Mouse (Mus musculus) monocyte, adult 59 days (primary cell): ENCODE data around the gene Abcc12. TPM values are rescaled to one million over a fixed set of nuclear protein-coding genes. Genes with fewer than 3 reads are reported as not detected.

Experiments
- total RNA-seq, 2 experiments: library from RNA; stranded (reverse); gene quantifications; one replicate each; pipeline ENCODE4 v1.2.4; 2023

Abcc12 gene
- total RNA-seq, result not detected

DNA sequence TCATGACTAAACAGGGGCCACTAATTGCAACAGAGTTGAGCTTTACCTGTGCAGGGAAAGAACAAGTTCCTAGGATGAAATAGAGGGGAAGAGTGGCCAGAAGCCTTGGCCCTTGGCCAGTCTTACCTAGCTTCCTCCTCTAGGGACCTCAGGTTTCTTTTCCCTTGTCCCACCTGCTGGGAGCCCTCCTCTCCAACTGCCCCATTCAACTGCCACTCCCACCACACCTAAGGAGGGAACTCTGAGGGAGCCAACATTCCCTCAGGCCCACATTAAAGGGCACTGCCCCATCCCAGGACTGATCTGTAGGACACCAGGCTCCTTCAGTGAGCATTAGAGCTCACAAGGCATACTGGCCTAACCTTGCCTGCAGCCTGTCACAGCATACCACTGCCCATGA, at the start of gene Abcc12:
Gene Abcc12, minus strand, starts transcription at position 229 of the 400 bp plus-strand sequence.

DNA sequence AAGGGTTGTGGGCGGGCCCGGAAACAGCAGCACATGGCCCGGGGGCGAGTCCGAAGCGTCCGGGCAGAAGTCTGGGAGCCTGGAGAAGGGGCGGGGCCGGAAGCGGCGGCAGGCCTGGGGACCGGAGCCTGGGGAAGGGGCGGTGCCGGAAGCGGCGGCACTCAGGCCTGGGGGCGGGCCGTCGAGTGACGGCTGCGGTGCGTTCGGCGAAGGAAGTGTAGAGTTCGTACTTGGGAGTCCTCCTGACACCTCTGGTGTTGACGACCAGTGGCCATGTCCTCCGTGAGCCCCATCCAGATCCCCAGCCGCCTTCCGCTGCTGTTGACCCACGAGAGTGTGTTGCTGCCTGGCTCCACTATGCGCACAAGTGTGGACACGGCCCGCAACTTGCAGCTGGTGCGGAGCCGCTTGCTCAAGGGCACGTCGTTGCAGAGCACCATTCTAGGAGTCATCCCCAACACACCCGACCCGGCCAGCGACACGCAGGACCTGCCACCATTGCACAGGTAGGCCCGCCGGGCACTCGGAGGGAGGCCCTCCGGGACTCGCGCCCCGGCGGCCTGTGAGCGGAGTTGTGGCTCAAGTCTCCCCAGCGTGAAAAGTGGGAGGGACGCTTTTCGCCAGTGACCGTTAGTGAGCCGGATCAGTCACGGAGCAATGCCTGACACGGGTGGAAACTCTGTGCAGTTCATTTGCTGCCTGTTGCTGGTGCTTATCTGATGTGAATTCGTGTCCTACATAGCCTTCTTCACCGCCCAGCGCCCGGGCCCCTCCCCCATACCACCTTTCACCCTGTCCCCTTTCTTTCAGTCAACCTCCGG, 43.6 kb upstream of the Abcc12 start, which contains the start of gene Lonp2:
Gene Lonp2, plus strand, starts transcription at position 133 of the 821 bp plus-strand sequence.

Other genes with a start within 250 kb of the Abcc12 start
- 10 to 100 TPM; 39.7 to 40.4 TPM for gene Lonp2, start 43.4 kb upstream of the Abcc12 start, total RNA-seq
- not detected for gene Gm10638, start 165.0 kb upstream of the Abcc12 start, total RNA-seq
- gene Siah1a, start 165.2 kb upstream of the Abcc12 start, total RNA-seq, result 10 to 100 TPM; 14.0 to 17.5 TPM